Mouse (Mus musculus) stomach, postnatal 0 days (tissue): ENCODE data around the gene Aipl1. TPM values are rescaled to one million over a fixed set of nuclear protein-coding genes. Genes with fewer than 3 reads are reported as not detected.
A peak's percentile ranks its signal among the peaks of the same experiment; 100 is the strongest.

Source experiments
- ATAC-seq: fragments of 200-750 bp; cut with Nextera tagmentation; 2 replicates; pipeline ENCODE4 v1.8.0; 2017; ENCODE audit not compliant: low FRiP score, low TSS enrichment
- DNase-seq: peaks from one replicate; pipeline ENCODE4 v3.0.0-alpha.2; 2016; ENCODE audit warnings: low spot score
- H3K27ac ChIP-seq: fragments of 300-500 bp; sonication (generic); replicated peaks from 2 replicates; pipeline ENCODE4 v1.5.1; 2014; ENCODE audit warnings: mild to moderate bottlenecking, control low read depth
- H3K27me3 ChIP-seq: fragments of 300-500 bp; sonication (generic); 2 replicates; pipeline ENCODE4 v1.6.1; 2014; ENCODE audit warnings: low read length; ENCODE audit not compliant: control insufficient read depth, insufficient read depth
- H3K36me3 ChIP-seq: fragments of 300-500 bp; sonication (generic); 2 replicates; pipeline ENCODE4 v1.6.1; 2014; ENCODE audit warnings: low read length, mixed read lengths; ENCODE audit not compliant: control insufficient read depth, insufficient read depth
- H3K4me1 ChIP-seq: fragments of 300-500 bp; sonication (generic); replicated peaks from 2 replicates; pipeline ENCODE4 v1.6.1; 2014; ENCODE audit warnings: antibody characterized with exemption; ENCODE audit not compliant: control insufficient read depth, insufficient read depth
- H3K4me2 ChIP-seq: fragments of 300-500 bp; sonication (generic); replicated peaks from 2 replicates; pipeline ENCODE4 v1.6.1; 2014; ENCODE audit warnings: low read depth, mild to moderate bottlenecking, control low read depth, moderate library complexity
- H3K4me3 ChIP-seq: fragments of 300-500 bp; sonication (generic); 2 replicates; pipeline ENCODE4 v1.5.1; 2014; ENCODE audit warnings: low read depth, low read length, control low read depth
- H3K9ac ChIP-seq: fragments of 300-500 bp; sonication (generic); 2 replicates; pipeline ENCODE4 v1.6.1; 2014; ENCODE audit warnings: mild to moderate bottlenecking, low read length, control low read depth, mixed read lengths
- H3K9me3 ChIP-seq: fragments of 300-500 bp; sonication (generic); 2 replicates; pipeline ENCODE4 v1.6.1; 2016; ENCODE audit warnings: low read length; ENCODE audit not compliant: control insufficient read depth
- CTCF ChIP-seq: IDR thresholded peaks from 2 replicates; pipeline ENCODE4 v1.5.1; 2016; ENCODE audit warnings: antibody characterized with exemption, low read depth, mild to moderate bottlenecking, moderate library complexity
- EP300 ChIP-seq: optimal IDR thresholded peaks from 2 replicates; pipeline ENCODE3; 2016; ENCODE audit warnings: antibody characterized with exemption
- WGBS: fragments of 180-500 bp; shearing (Covaris S2); extraction: QIAGEN DNeasy Blood & Tissue Kit; methylation state at CpG from one replicate; pipeline ENCODE4 v1.1.7; 2014; 5-methylcytosine and 5-hydroxymethylcytosine counted together
- polyA plus RNA-seq: library from polyadenylated mRNA; unstranded; fragments of >200 nt; fragmentation: Nextera tagmentation; extraction: Ambion mirVana; gene quantifications from 2 replicates; pipeline ENCODE4 v1.2.1, GENCODE M21; 2015

The Aipl1 gene
- polyA plus RNA-seq, 1 experiment from 2014 or later: 0.16 TPM

DNA sequence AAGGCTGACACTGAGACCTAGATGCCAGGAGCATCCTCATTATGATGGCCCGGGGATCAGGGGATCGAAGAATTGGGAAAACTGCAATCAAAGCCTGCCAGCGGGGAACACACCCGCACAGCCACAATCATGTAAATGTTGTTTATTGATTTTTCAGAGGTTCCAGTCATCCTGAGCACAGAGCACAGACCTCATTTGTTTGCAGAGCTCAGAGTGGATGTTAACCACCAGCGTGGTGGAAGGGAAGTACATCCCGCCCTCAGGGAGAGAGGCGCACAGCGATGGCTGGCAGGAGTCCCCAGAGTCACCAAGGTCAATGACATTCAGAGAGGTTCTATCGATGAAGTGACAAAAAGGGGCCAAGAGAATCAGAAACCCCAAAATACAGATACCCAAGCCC is 9.5 kb downstream of the Aipl1 start:
- no peak overlapping the region for H3K9ac ChIP-seq
- H3K9me3 ChIP-seq: no peaks in the 10 kb centered on the region
- H3K4me3 ChIP-seq: no peak overlapping the region
- no peak overlapping the region for H3K4me2 ChIP-seq
- DNase-seq (no peak), ATAC-seq (no peak)
- 0 out of 2 replicates have a peak, but pooled peaks cover 2% of the 10 kb centered on the region for H3K4me1 ChIP-seq
- no peak overlapping the region for H3K27ac ChIP-seq
- 60% methylated on average over 9 of the region's 9 CpGs for WGBS
- no peak for TF ChIP-seq CTCF
- TF ChIP-seq EP300: no peak
- no peaks in the 10 kb centered on the region for H3K27me3 ChIP-seq
- H3K36me3 ChIP-seq: no peaks in the 10 kb centered on the region

DNA sequence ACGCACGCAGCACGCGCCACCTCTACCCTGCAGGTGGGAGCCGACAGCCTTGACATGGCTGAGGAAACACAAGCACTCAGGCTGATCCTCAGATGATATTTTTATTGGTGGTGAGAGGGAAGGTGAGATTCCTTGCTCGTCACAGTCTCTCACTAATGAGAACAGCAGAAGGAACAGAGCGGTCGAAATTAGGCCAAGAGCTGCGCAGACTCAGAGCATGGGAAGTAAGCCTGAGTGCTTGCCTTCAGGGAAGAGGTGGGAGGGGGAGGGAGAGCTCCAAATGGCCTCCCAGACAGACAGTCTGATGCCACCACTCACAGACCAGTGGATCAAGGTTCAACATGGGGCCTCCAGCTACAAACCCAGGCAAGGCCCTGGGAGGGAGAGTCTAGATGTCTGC is 10.8 kb downstream of the Aipl1 start:
- Histone ChIP-seq H3K27ac (no peak overlapping the region), H3K9ac (no peak overlapping the region), H3K4me2 (no peak overlapping the region), H3K27me3 (no peaks in the 10 kb centered on the region), H3K36me3 (no peaks in the 10 kb centered on the region), H3K9me3 (no peaks in the 10 kb centered on the region), H3K4me1 (0 out of 2 replicates have a peak, but pooled peaks cover 2% of the 10 kb centered on the region), H3K4me3 (no peak overlapping the region)
- TF ChIP-seq CTCF (no peak), EP300 (no peak)
- no peak for DNase-seq
- no peak for ATAC-seq
- 92% methylated on average over 9 of the region's 9 CpGs for WGBS

DNA sequence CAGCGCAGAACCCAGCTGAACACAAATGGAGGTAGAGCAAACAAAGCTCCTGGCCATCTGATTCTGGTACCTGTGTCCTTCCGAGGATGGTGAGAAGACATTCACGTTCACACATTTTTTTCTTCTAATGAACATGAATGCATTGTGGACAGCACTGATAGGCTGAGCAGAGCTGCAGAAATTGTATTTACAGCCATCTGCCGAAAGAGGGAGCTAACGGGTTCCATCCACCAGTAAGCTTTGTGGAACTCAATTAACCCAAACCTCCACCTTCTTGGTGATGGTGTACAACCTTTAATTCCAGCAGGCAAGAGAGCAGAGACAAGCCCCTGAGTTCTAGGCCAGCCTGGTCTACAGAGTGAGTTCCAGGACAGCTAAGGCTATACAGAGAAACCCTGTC is 11.5 kb downstream of the Aipl1 start:
- Histone ChIP-seq H3K9me3 (no peaks in the 10 kb centered on the region), H3K27me3 (no peaks in the 10 kb centered on the region), H3K4me1 (0 out of 2 replicates have a peak, but pooled peaks cover 2% of the 10 kb centered on the region), H3K36me3 (no peaks in the 10 kb centered on the region), H3K4me3 (no peak overlapping the region), H3K27ac (no peak overlapping the region), H3K4me2 (no peak overlapping the region), H3K9ac (no peak overlapping the region)
- DNase-seq: no peak
- TF ChIP-seq EP300: no peak
- TF ChIP-seq CTCF: peak; percentile 67
- ATAC-seq: no peak
- 38% methylated on average over 5 of the region's 5 CpGs for WGBS

- H3K4me3 ChIP-seq: no peak overlapping the region
- DNase-seq (peak; percentile 72), ATAC-seq (peak; percentile 48; the same call in 1 of the 2 replicates)
- H3K36me3 ChIP-seq: no peaks in the 10 kb centered on the region
- WGBS: 18% methylated on average over 5 of the region's 5 CpGs
- H3K9me3 ChIP-seq: no peaks in the 10 kb centered on the region
- H3K27me3 ChIP-seq: no peaks in the 10 kb centered on the region
- H3K4me1 ChIP-seq: 0 out of 2 replicates have a peak, but pooled peaks cover 2% of the 10 kb centered on the region
- TF ChIP-seq EP300 (no peak), CTCF (peak; percentile 86)
- no peak overlapping the region for H3K4me2 ChIP-seq
- no peak overlapping the region for H3K9ac ChIP-seq
- H3K27ac ChIP-seq: no peak overlapping the region
Observed at GRCm38 (mm10) chr11:72024193-72024781, 13.0 kb downstream of the Aipl1 start.

DNA sequence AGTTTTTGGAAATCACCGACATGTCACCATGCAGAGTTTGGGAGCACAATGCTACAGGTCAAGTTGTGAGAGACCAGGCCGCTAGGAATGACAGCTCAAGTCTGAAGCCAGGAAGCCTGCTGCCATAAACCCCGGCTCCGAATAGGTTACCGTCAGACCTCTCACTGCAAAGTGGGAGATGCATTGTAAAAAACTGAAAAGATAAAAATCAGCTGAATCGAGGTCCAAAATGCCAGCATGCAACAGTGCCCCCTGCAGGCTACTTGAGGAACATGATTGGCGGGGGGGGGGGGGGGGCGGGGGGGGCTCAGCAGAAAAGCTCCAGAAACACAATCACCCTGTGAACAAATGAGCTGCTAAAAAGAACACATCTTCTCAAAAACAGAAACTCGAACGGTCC is 13.7 kb downstream of the Aipl1 start:
- no peak for ATAC-seq
- peak; percentile 67 for TF ChIP-seq CTCF
- TF ChIP-seq EP300: no peak
- H3K4me2 ChIP-seq: no peak overlapping the region
- no peak overlapping the region for H3K4me3 ChIP-seq
- H3K9ac ChIP-seq: no peak overlapping the region
- no peaks in the 10 kb centered on the region for H3K36me3 ChIP-seq
- 0 out of 2 replicates have a peak, but pooled peaks cover 2% of the 10 kb centered on the region for H3K4me1 ChIP-seq
- WGBS: 36% methylated on average over 8 of the region's 10 CpGs
- H3K27me3 ChIP-seq: no peaks in the 10 kb centered on the region
- peak; percentile 54 for DNase-seq
- H3K27ac ChIP-seq: peak overlapping the region; percentile 26; the same call in 1 of the 2 replicates
- H3K9me3 ChIP-seq: no peaks in the 10 kb centered on the region

DNA sequence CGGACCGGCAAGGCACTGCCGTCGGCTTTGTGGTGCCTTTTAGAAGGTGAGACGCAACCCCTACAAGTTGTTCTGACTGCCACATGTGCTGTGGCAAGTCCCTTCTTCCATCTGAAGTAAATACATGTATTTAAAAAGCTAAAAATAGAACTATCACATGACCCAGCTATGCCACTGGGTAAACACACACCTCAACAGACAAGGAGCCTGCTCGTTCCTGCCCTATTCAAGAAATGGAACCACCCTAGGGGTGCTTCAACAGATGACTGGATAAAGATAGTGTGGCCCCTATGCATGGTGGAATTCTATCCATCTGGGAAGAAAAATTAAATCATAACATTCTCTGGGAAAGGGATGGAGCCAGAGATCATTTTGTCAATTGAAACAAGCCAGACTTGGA is 14.5 kb downstream of the Aipl1 start:
- no peak overlapping the region for H3K4me3 ChIP-seq
- H3K27me3 ChIP-seq: no peaks in the 10 kb centered on the region
- H3K9me3 ChIP-seq: no peaks in the 10 kb centered on the region
- DNase-seq (no peak), ATAC-seq (peak; percentile 73)
- H3K9ac ChIP-seq: no peak overlapping the region
- H3K4me2 ChIP-seq: no peak overlapping the region
- H3K27ac ChIP-seq: peak overlapping the region; percentile 56
- WGBS: 51% methylated on average over 6 of the region's 6 CpGs
- no peaks in the 10 kb centered on the region for H3K36me3 ChIP-seq
- 0 out of 2 replicates have a peak, but pooled peaks cover 2% of the 10 kb centered on the region for H3K4me1 ChIP-seq
- TF ChIP-seq EP300 (no peak), CTCF (no peak)
